Mouse (Mus musculus) heart, adult 18-20 months (tissue): ENCODE data around the gene Casp9. TPM values are rescaled to one million over a fixed set of nuclear protein-coding genes. Genes with fewer than 3 reads are reported as not detected.
"Not testable (repeated sequence)": the region's sequence is repeated elsewhere in the genome, so short reads cannot be mapped to it uniquely, and the experiment has no call there.

ENCODE experiments used
- DNase-seq, 2 experiments: peaks; one replicate each; pipeline ENCODE4 v3.0.0; 2021 to 2022; ENCODE audit warnings: mixed read lengths in 1 of 2
- long read RNA-seq, 2 experiments: library from polyadenylated mRNA; stranded (forward); transcript quantifications; one replicate each; pipeline ENCODE4 v2.0.0; 2021
- total RNA-seq, 2 experiments: library from RNA; stranded (reverse); gene quantifications; 2 replicates each; pipeline ENCODE4 v1.2.3; 2021

The Casp9 gene
- total RNA-seq: 1 to 10 TPM; 6.6 to 8.1 TPM
- long read RNA-seq, experiment 1, transcript Casp9-201 (9 exons, 3,897 nt): major isoform, 6 of 11 reads
- long read RNA-seq, experiment 1, partial matches to known transcripts: 0 of 11 reads
- long read RNA-seq, experiment 1, other reads (novel, unspliced or antisense): 5 of 11 reads
- long read RNA-seq, experiment 2, transcript Casp9-201 (9 exons, 3,897 nt): major isoform, 5 of 6 reads
- long read RNA-seq, experiment 2, partial matches to known transcripts: 0 of 6 reads
- long read RNA-seq, experiment 2, other reads (novel, unspliced or antisense): 1 of 6 reads

- DNase-seq: peak; percentile 99
Observed at GRCm38 (mm10) chr4:141793282-141794151, at the start of gene Casp9. Gene Casp9 (plus strand): TSS chr4:141793612.

- no peak for DNase-seq
Observed at GRCm38 (mm10) chr4:141746578-141747346, 46.6 kb upstream of the Casp9 start, which contains the start of gene Agmat. Gene Agmat (plus strand): TSS chr4:141746672.

- peak; percentile 53 to 54 for DNase-seq
Observed at GRCm38 (mm10) chr4:141749557-141749956, 43.9 kb upstream of the Casp9 start.

- no peak for DNase-seq
Observed at GRCm38 (mm10) chr4:141750826-141751225, 42.6 kb upstream of the Casp9 start.

GRCm38 (mm10) chr4:141751419-141752075, 41.9 kb upstream of the Casp9 start:
- DNase-seq: no peak

- peak in 1 of 2 experiments; percentile 54 for DNase-seq
Observed at GRCm38 (mm10) chr4:141752076-141752421, 41.4 kb upstream of the Casp9 start.

- DNase-seq: no peak
Observed at GRCm38 (mm10) chr4:141755375-141755930, 38.0 kb upstream of the Casp9 start.

- DNase-seq: no peak
Observed at GRCm38 (mm10) chr4:141757124-141757523, 36.3 kb upstream of the Casp9 start.

GRCm38 (mm10) chr4:141758874-141759542, 34.4 kb upstream of the Casp9 start:
- no peak for DNase-seq

- DNase-seq: no peak
Observed at GRCm38 (mm10) chr4:141760942-141761341, 32.5 kb upstream of the Casp9 start.

- DNase-seq: no peak
Observed at GRCm38 (mm10) chr4:141762102-141762598, 31.3 kb upstream of the Casp9 start.

GRCm38 (mm10) chr4:141763476-141763875, 29.9 kb upstream of the Casp9 start:
- DNase-seq: no peak

GRCm38 (mm10) chr4:141765008-141765407, 28.4 kb upstream of the Casp9 start:
- DNase-seq: no peak

GRCm38 (mm10) chr4:141766316-141766667, 27.1 kb upstream of the Casp9 start:
- DNase-seq: peak in 1 of 2 experiments; percentile 66

GRCm38 (mm10) chr4:141766668-141767352, 26.6 kb upstream of the Casp9 start:
- DNase-seq: peak in 1 of 2 experiments; percentile 82

GRCm38 (mm10) chr4:141767353-141768036, 25.9 kb upstream of the Casp9 start:
- DNase-seq: peak; percentile 42 to 92

- peak in 1 of 2 experiments; percentile 43 for DNase-seq
Observed at GRCm38 (mm10) chr4:141769501-141770160, 23.8 kb upstream of the Casp9 start.

- no peak for DNase-seq
Observed at GRCm38 (mm10) chr4:141771823-141772222, 21.6 kb upstream of the Casp9 start.

- DNase-seq: not testable (repeated sequence)
Observed at GRCm38 (mm10) chr4:141773019-141773418, 20.4 kb upstream of the Casp9 start.
